Mouse (Mus musculus): Measurements from ENCODE around the gene Gm14525. TPM values are rescaled to one million over a fixed set of nuclear protein-coding genes. Genes with fewer than 3 reads are reported as not detected.
"Not testable (repeated sequence)": the region's sequence is repeated elsewhere in the genome, so short reads cannot be mapped to it uniquely, and the experiment has no call there.

Gm14525 gene
- total RNA-seq (2015): not detected in 2 replicates
- total RNA-seq (2017): not detected in 2 replicates

GRCm38 (mm10) chrX:26702538-26702937, at the start of gene Gm14525:
Gene Gm14525 (minus strand): TSS chrX:26702638.
- not testable (repeated sequence) for ATAC-seq (replicated peaks; ENCODE audit: poor library complexity)

Other genes starting within 250 kb of the Gm14525 start
- not detected in 2 replicates for gene Slx, start 157.1 kb downstream of the Gm14525 start, total RNA-seq (2015)
- not detected in 2 replicates for gene Slx, start 157.1 kb downstream of the Gm14525 start, total RNA-seq (2017)
- gene Gm6121, start 233.1 kb upstream of the Gm14525 start, total RNA-seq (2015): not detected in 2 replicates
- gene Gm6121, start 233.1 kb upstream of the Gm14525 start, total RNA-seq (2017): not detected in 2 replicates

All from megakaryocyte progenitor cell, adult 5-6 weeks (primary cell).